Mouse (Mus musculus): ENCODE results near the gene Zbtb44. TPM values are rescaled to one million over a fixed set of nuclear protein-coding genes. Genes with fewer than 3 reads are reported as not detected.

Gene Zbtb44
- polyA plus RNA-seq, 1 experiment from 2014 or later, result 5.0 TPM

- Histone ChIP-seq H3K27me3 (replicated peaks) (no peaks in the 10 kb centered on the region), H3K9me3 (no peaks in the 10 kb centered on the region), H3K4me3 (no peak overlapping the region), H3K36me3 (replicated peaks) (no peaks in the 10 kb centered on the region), H3K4me1 (peaks cover 2% of the 10 kb centered on the region; the same call in 1 of the 2 replicates), H3K27ac (no peak overlapping the region), H3K9ac (no peak overlapping the region), H3K4me2 (no peak overlapping the region)
- no peak for ATAC-seq (replicated peaks)
- 92% methylated on average over 10 of the region's 10 CpGs for WGBS
These were observed 60.7 kb downstream of the Zbtb44 start for GRCm38 (mm10) chr9:31091162-31091581.

- Histone ChIP-seq H3K27ac (no peak overlapping the region), H3K4me2 (no peak overlapping the region), H3K4me3 (no peak overlapping the region), H3K9me3 (no peaks in the 10 kb centered on the region), H3K36me3 (replicated peaks) (no peaks in the 10 kb centered on the region), H3K4me1 (no peaks in the 10 kb centered on the region), H3K27me3 (replicated peaks) (no peaks in the 10 kb centered on the region), H3K9ac (no peak overlapping the region)
- no peak for ATAC-seq (replicated peaks)
- 92% methylated on average over 18 of the region's 18 CpGs for WGBS
These were observed 61.8 kb downstream of the Zbtb44 start for GRCm38 (mm10) chr9:31092111-31092832.

GRCm38 (mm10) chr9:31092833-31093195 is 62.4 kb downstream of the Zbtb44 start:
- 91% methylated on average over 10 of the region's 10 CpGs for WGBS
- H3K4me2 ChIP-seq, result no peak overlapping the region
- H3K9ac ChIP-seq, result no peak overlapping the region
- no peaks in the 10 kb centered on the region for H3K27me3 ChIP-seq (replicated peaks)
- no peak for ATAC-seq (replicated peaks)
- no peak overlapping the region for H3K27ac ChIP-seq
- H3K4me1 ChIP-seq, result no peaks in the 10 kb centered on the region
- no peaks in the 10 kb centered on the region for H3K36me3 ChIP-seq (replicated peaks)
- H3K4me3 ChIP-seq, result no peak overlapping the region
- no peaks in the 10 kb centered on the region for H3K9me3 ChIP-seq

- Histone ChIP-seq H3K27ac (no peak overlapping the region), H3K27me3 (replicated peaks) (no peaks in the 10 kb centered on the region), H3K9me3 (no peaks in the 10 kb centered on the region), H3K4me1 (no peaks in the 10 kb centered on the region), H3K4me3 (no peak overlapping the region), H3K4me2 (no peak overlapping the region), H3K9ac (no peak overlapping the region), H3K36me3 (replicated peaks) (no peaks in the 10 kb centered on the region)
- 75% methylated on average over 20 of the region's 20 CpGs for WGBS
- ATAC-seq (replicated peaks), result no peak; the same call in 1 of the 2 replicates
These were observed 66.9 kb downstream of the Zbtb44 start for GRCm38 (mm10) chr9:31097088-31098082.

- no peaks in the 10 kb centered on the region for H3K36me3 ChIP-seq (replicated peaks)
- 80% methylated on average over 6 of the region's 6 CpGs for WGBS
- no peak overlapping the region for H3K4me2 ChIP-seq
- no peaks in the 10 kb centered on the region for H3K9me3 ChIP-seq
- no peak overlapping the region for H3K9ac ChIP-seq
- ATAC-seq (replicated peaks), result no peak
- no peaks in the 10 kb centered on the region for H3K27me3 ChIP-seq (replicated peaks)
- H3K4me1 ChIP-seq, result no peaks in the 10 kb centered on the region
- H3K27ac ChIP-seq, result no peak overlapping the region
- no peak overlapping the region for H3K4me3 ChIP-seq
These were observed 67.7 kb downstream of the Zbtb44 start for GRCm38 (mm10) chr9:31098118-31098517.

- H3K4me2 ChIP-seq, result no peak overlapping the region
- 81% methylated on average over 8 of the region's 8 CpGs for WGBS
These were observed 78.0 kb downstream of the Zbtb44 start for GRCm38 (mm10) chr9:31108464-31108863.

GRCm38 (mm10) chr9:31115586-31115985 is 85.1 kb downstream of the Zbtb44 start:
- H3K36me3 ChIP-seq (replicated peaks), result no peaks in the 10 kb centered on the region
- H3K27ac ChIP-seq, result no peak overlapping the region
- ATAC-seq (replicated peaks), result no peak
- no peak overlapping the region for H3K9ac ChIP-seq
- H3K9me3 ChIP-seq, result no peaks in the 10 kb centered on the region
- no peaks in the 10 kb centered on the region for H3K4me1 ChIP-seq
- no peak overlapping the region for H3K4me2 ChIP-seq
- H3K4me3 ChIP-seq, result no peak overlapping the region
- H3K27me3 ChIP-seq (replicated peaks), result no peaks in the 10 kb centered on the region

More at GRCm38 (mm10) chr9:31108464-31108863, 78.0 kb downstream of the Zbtb44 start:
- Histone ChIP-seq H3K27me3 (replicated peaks) (no peaks in the 10 kb centered on the region), H3K4me1 (no peaks in the 10 kb centered on the region), H3K9me3 (no peaks in the 10 kb centered on the region), H3K36me3 (replicated peaks) (no peaks in the 10 kb centered on the region), H3K27ac (no peak overlapping the region), H3K9ac (no peak overlapping the region), H3K4me3 (no peak overlapping the region)
- no peak for ATAC-seq (replicated peaks)

- Histone ChIP-seq H3K9me3 (no peaks in the 10 kb centered on the region), H3K4me2 (no peak overlapping the region), H3K27me3 (replicated peaks) (no peaks in the 10 kb centered on the region), H3K27ac (no peak overlapping the region), H3K36me3 (replicated peaks) (no peaks in the 10 kb centered on the region), H3K9ac (no peak overlapping the region), H3K4me1 (0 out of 2 replicates have a peak, but pooled peaks cover under 1% of the 10 kb centered on the region), H3K4me3 (no peak overlapping the region)
- ATAC-seq (replicated peaks), result no peak
- 94% methylated on average over 11 of the region's 11 CpGs for WGBS
These were observed 86.6 kb downstream of the Zbtb44 start for GRCm38 (mm10) chr9:31117088-31117487.

GRCm38 (mm10) chr9:31117488-31117887 is 87.0 kb downstream of the Zbtb44 start:
- H3K9me3 ChIP-seq, result no peaks in the 10 kb centered on the region
- H3K27me3 ChIP-seq (replicated peaks), result no peaks in the 10 kb centered on the region
- no peaks in the 10 kb centered on the region for H3K36me3 ChIP-seq (replicated peaks)
- H3K4me1 ChIP-seq, result 0 out of 2 replicates have a peak, but pooled peaks cover 3% of the 10 kb centered on the region
- H3K4me3 ChIP-seq, result no peak overlapping the region
- no peak overlapping the region for H3K4me2 ChIP-seq
- no peak for ATAC-seq (replicated peaks)
- no peak overlapping the region for H3K9ac ChIP-seq
- 88% methylated on average over 6 of the region's 6 CpGs for WGBS
- H3K27ac ChIP-seq, result no peak overlapping the region

GRCm38 (mm10) chr9:31118520-31119298 is 88.3 kb downstream of the Zbtb44 start:
- ATAC-seq (replicated peaks), result 0 out of 2 replicates have a peak, but pooled peaks have one; percentile 33
- Histone ChIP-seq H3K27me3 (replicated peaks) (no peaks in the 10 kb centered on the region), H3K4me1 (0 out of 2 replicates have a peak, but pooled peaks cover 3% of the 10 kb centered on the region), H3K36me3 (replicated peaks) (no peaks in the 10 kb centered on the region), H3K27ac (no peak overlapping the region), H3K9ac (no peak overlapping the region), H3K9me3 (no peaks in the 10 kb centered on the region), H3K4me2 (no peak overlapping the region), H3K4me3 (no peak overlapping the region)
- WGBS, result 41% methylated on average over 11 of the region's 11 CpGs

- Histone ChIP-seq H3K4me3 (no peak overlapping the region), H3K36me3 (replicated peaks) (no peaks in the 10 kb centered on the region), H3K27me3 (replicated peaks) (no peaks in the 10 kb centered on the region), H3K4me1 (0 out of 2 replicates have a peak, but pooled peaks cover 3% of the 10 kb centered on the region), H3K4me2 (no peak overlapping the region), H3K27ac (no peak overlapping the region), H3K9ac (no peak overlapping the region), H3K9me3 (no peaks in the 10 kb centered on the region)
- 85% methylated on average over 5 of the region's 5 CpGs for WGBS
- ATAC-seq (replicated peaks), result no peak
These were observed 89.0 kb downstream of the Zbtb44 start for GRCm38 (mm10) chr9:31119405-31119804.

All from midbrain, embryonic 15.5 days (tissue).